Mouse (Mus musculus): ENCODE data around the gene Map3k21. TPM values are rescaled to one million over a fixed set of nuclear protein-coding genes. Genes with fewer than 3 reads are reported as not detected.
A peak's percentile ranks its signal among the peaks of the same experiment; 100 is the strongest.

The Map3k21 gene
- polyA plus RNA-seq, 1 experiment from 2014 or later = 0.11 TPM

DNA sequence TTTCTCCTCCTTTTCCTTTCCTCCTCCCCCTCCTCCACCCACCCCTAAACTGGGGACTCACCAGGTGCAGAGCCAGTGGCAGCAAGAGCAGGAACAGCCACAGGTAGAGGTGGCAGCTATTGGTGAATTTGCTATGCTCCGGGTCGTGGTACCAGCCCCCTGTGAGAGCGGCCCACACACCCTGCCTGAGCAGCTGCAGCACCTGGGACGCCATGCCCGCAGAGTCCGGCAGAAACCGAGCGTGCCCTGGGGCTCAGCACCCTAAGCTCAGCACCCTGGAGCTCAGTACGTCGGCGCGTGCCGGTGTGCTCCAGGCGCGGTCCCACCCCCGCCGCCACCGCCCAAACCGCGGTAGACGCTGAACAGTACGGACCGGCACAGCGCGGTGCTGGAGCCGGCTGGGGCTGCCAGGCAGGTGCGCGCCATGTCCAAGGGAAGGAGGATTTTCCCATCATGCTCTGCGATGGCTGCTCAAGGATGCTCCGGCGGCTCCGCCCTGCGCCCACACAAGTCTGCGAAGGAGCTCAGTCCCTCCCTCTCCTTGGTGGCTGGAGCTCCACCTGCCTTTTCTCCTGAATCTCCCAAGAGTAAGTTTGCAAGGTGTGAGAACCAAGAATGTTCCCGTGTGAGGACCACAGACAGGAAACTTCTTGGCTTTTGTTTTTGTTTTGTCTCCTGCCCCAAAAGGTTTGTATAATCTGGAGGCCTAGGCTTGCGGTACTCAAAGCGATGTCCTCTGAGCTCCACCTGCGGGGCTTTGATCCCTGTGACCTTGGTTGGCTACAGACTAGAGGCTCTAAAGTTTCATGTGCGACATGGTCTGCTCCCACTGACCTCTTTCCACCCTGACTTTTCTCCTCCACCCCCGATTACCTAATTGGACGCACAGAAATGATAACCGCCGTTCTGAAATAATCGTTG lies 12.1 kb upstream of the Map3k21 start, which contains the start of gene Pcnx2:
Gene Pcnx2, minus strand, starts transcription at position 450 of the 921 bp plus-strand sequence.
- Histone ChIP-seq H3K9me3 (no peaks in the 10 kb centered on the region), H3K27me3 (peaks cover 48% of the 10 kb centered on the region), H3K9ac (no peak within 1 kb of the TSS), H3K4me1 (peaks cover 16% of the 10 kb centered on the region), H3K27ac (no peak within 1 kb of the TSS), H3K4me3 (peak within 1 kb of the TSS; percentile 31), H3K4me2 (replicated peaks) (peak within 1 kb of the TSS; percentile 58), H3K36me3 (no peaks in the 10 kb centered on the region)
- no peak for ATAC-seq (ENCODE audit: low FRiP score, low read depth)
- 8% methylated on average over 44 of the region's 44 CpGs for WGBS

GRCm38 (mm10) chr8:125898899-125899298 lies 11.4 kb upstream of the Map3k21 start:
- H3K9me3 ChIP-seq = no peaks in the 10 kb centered on the region
- 3% methylated on average over 6 of the region's 6 CpGs for WGBS
- H3K36me3 ChIP-seq = no peaks in the 10 kb centered on the region
- H3K4me2 ChIP-seq (replicated peaks) = no peak overlapping the region
- no peak overlapping the region for H3K4me3 ChIP-seq
- H3K4me1 ChIP-seq = peaks cover 16% of the 10 kb centered on the region
- H3K9ac ChIP-seq = no peak overlapping the region
- H3K27me3 ChIP-seq = peaks cover 48% of the 10 kb centered on the region
- no peak for ATAC-seq (ENCODE audit: low FRiP score, low read depth)
- H3K27ac ChIP-seq = no peak overlapping the region

DNA sequence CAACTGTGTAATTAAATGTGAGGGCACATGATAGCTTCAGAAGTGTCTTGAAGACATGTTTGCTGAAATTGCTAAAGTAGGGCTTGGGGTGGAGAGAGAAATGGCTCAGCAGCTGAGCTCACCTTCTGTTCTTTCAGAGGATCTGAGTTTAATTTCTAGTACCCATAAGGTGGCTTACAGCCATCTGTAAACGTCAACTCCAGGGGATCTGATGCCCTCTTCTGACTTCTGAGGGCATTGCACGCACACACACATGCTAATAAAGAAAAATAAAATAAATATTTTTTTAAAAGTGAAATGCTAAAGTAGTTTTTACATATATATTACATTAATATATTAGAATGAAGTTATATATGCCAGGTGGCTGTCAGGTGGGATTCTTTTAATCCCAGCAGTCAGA lies 9.1 kb upstream of the Map3k21 start:
- Histone ChIP-seq H3K4me1 (peaks cover 16% of the 10 kb centered on the region), H3K9ac (no peak overlapping the region), H3K36me3 (no peaks in the 10 kb centered on the region), H3K4me2 (replicated peaks) (no peak overlapping the region), H3K9me3 (no peaks in the 10 kb centered on the region), H3K4me3 (no peak overlapping the region), H3K27me3 (peaks cover 34% of the 10 kb centered on the region), H3K27ac (no peak overlapping the region)
- WGBS = 30% methylated on average over 2 of the region's 2 CpGs
- no peak for ATAC-seq (ENCODE audit: low FRiP score, low read depth)

DNA sequence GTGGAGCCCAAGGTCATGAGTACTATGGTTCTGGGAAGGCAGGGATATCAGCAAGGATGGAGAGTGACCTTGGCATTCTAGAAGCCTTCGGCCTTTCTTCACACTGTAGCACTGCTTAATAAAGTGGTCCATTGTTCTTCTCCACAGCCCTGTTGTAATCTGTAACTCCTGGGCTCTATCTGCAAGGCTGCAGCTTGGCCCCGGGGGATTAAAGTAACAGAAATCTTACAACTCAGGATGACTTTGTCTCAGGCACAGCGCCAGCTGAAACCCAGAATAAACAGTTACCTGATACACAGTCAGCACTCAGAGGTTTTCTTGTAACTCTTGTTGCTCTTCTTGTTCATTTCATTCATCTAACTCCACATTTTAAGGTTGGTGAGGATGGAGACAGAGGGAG lies 7.7 kb upstream of the Map3k21 start:
- Histone ChIP-seq H3K27me3 (peaks cover 29% of the 10 kb centered on the region), H3K9ac (no peak overlapping the region), H3K27ac (no peak overlapping the region), H3K9me3 (0 out of 2 replicates have a peak, but pooled peaks cover 3% of the 10 kb centered on the region), H3K4me3 (no peak overlapping the region), H3K36me3 (no peaks in the 10 kb centered on the region), H3K4me1 (peaks cover 16% of the 10 kb centered on the region), H3K4me2 (replicated peaks) (no peak overlapping the region)
- no peak for ATAC-seq (ENCODE audit: low FRiP score, low read depth)
- WGBS = 38% methylated on average over 3 of the region's 3 CpGs

DNA sequence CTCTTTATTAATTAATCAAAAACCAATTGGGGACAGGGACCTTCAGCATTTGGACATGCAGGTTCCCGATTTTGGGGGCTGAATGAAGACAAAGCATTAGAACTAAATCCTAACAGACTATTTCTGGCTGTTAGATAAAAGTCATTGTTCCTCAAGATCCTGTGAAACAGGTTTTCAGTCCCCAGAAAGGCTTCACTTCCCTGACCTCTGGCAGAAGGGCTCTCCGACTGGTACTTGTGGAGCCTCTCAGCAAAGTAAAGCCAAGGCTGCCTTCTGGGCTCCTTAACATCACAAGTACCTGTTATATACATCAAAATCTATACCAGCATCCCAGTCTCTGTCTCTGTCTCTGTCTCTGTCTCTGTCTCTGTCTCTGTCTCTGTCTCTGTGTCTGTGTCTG lies 4.9 kb upstream of the Map3k21 start:
- Histone ChIP-seq H3K27me3 (peaks cover 44% of the 10 kb centered on the region), H3K4me1 (peaks cover 16% of the 10 kb centered on the region), H3K9me3 (0 out of 2 replicates have a peak, but pooled peaks cover 3% of the 10 kb centered on the region), H3K9ac (no peak overlapping the region), H3K27ac (no peak overlapping the region), H3K4me2 (replicated peaks) (no peak overlapping the region), H3K36me3 (no peaks in the 10 kb centered on the region), H3K4me3 (no peak overlapping the region)
- 73% methylated on average over 2 of the region's 2 CpGs for WGBS
- no peak for ATAC-seq (ENCODE audit: low FRiP score, low read depth)

- Histone ChIP-seq H3K27me3 (peaks cover 64% of the 10 kb centered on the region), H3K4me3 (no peak overlapping the region), H3K4me2 (replicated peaks) (no peak overlapping the region), H3K9ac (no peak overlapping the region), H3K27ac (no peak overlapping the region), H3K36me3 (no peaks in the 10 kb centered on the region), H3K9me3 (0 out of 2 replicates have a peak, but pooled peaks cover 3% of the 10 kb centered on the region), H3K4me1 (peaks cover 34% of the 10 kb centered on the region)
- whole genome bisulfite sequencing = 68% methylated on average over 2 of the region's 2 CpGs
- ATAC-seq (ENCODE audit: low FRiP score, low read depth) = no peak
Measured at GRCm38 (mm10) chr8:125907311-125907710, 2.9 kb upstream of the Map3k21 start.

DNA sequence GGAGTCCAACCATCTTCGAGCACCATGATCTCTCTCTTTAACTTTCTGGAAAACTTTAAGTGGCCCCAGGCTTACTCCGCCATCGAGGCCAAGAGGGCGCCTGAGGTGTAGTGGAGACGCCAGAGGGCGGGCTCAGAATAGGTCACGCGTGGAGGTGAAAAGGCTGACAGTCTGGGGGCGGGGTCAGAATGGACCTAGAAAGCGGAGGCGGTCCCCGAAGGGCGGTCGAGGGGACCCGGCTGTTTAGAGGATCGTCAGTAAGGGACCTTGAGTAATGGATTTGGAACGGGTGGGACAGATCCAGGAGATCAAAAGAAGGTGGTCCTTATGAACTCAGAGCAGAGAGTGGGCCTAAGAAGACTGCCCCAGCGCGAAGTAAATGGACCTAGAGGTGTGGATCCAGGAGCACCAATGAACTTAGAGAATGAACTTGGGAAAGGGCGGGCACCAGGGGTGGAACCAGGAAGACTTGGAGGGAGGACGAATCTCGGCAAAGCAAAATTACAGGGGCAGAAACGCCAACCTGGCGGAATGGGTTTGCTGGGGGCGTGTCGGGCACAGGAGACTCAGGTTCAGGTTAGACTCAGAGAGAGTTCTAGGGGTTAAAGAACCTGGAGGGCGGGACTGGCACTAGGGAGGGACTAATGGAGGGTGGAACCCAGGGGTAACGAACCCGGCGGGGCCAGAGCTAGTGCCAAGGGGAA lies 437 bp upstream of the Map3k21 start:
- H3K27me3 ChIP-seq = peaks cover 77% of the 10 kb centered on the region
- H3K36me3 ChIP-seq = no peaks in the 10 kb centered on the region
- ATAC-seq (ENCODE audit: low FRiP score, low read depth) = no peak
- peak overlapping the region; percentile 100 for H3K4me2 ChIP-seq (replicated peaks)
- WGBS = 5% methylated on average over 30 of the region's 30 CpGs
- H3K4me1 ChIP-seq = peaks cover 32% of the 10 kb centered on the region
- H3K4me3 ChIP-seq = peak overlapping the region; percentile 60
- H3K9ac ChIP-seq = peak overlapping the region; percentile 60; the same call in 1 of the 2 replicates
- no peak overlapping the region for H3K27ac ChIP-seq
- H3K9me3 ChIP-seq = 0 out of 2 replicates have a peak, but pooled peaks cover 3% of the 10 kb centered on the region

DNA sequence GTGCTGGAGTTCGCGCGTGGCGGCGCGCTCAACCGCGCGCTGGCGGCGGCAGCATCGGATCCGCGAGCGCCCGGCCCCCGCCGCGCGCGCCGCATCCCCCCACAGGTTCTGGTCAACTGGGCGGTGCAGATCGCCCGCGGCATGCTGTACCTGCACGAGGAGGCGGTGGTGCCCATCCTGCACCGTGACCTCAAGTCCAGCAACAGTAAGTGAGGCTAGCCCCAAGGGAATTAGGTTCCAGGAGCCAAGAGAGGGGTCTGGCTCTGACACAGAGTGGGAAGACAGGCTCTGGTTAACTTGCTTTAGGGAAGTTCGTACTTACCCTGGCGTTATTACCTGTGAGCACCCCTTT lies 955 bp downstream of the Map3k21 start:
- peak overlapping the region; percentile 60 for H3K4me3 ChIP-seq
- H3K9ac ChIP-seq = peak overlapping the region; percentile 60
- WGBS = 3% methylated on average over 30 of the region's 31 CpGs
- H3K27me3 ChIP-seq = peaks cover 83% of the 10 kb centered on the region
- no peak overlapping the region for H3K27ac ChIP-seq
- ATAC-seq (ENCODE audit: low FRiP score, low read depth) = no peak
- H3K9me3 ChIP-seq = 0 out of 2 replicates have a peak, but pooled peaks cover 3% of the 10 kb centered on the region
- H3K4me2 ChIP-seq (replicated peaks) = peak overlapping the region; percentile 100
- H3K36me3 ChIP-seq = no peaks in the 10 kb centered on the region
- peaks cover 32% of the 10 kb centered on the region for H3K4me1 ChIP-seq

GRCm38 (mm10) chr8:125913206-125913605 lies 3.0 kb downstream of the Map3k21 start:
- no peak for ATAC-seq (ENCODE audit: low FRiP score, low read depth)
- Histone ChIP-seq H3K4me1 (peaks cover 32% of the 10 kb centered on the region), H3K4me2 (replicated peaks) (no peak overlapping the region), H3K9ac (no peak overlapping the region), H3K27ac (no peak overlapping the region), H3K27me3 (peaks cover 69% of the 10 kb centered on the region), H3K9me3 (no peaks in the 10 kb centered on the region), H3K36me3 (no peaks in the 10 kb centered on the region), H3K4me3 (no peak overlapping the region)
- WGBS = 79% methylated on average over 4 of the region's 4 CpGs

DNA sequence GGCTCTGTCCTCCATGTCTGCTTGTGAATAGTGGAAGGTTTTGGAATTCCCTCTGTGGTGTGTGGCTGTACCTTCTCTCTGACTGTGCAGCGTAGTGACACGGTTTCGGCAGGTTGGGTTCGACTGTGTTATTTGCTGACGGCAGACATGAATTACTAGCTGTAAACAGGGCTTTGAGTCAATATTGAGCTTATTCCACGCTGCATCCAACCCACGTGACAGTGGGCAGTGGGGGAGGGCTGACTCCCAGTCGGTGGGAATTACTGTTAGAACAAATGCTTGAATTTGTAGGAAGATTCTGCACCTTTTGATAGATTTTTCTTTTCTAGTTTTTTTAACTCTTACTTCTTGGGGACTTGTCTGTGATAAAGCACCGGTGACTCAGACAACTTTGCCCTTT lies 4.1 kb downstream of the Map3k21 start:
- Histone ChIP-seq H3K4me2 (replicated peaks) (no peak overlapping the region), H3K9me3 (no peaks in the 10 kb centered on the region), H3K27ac (no peak overlapping the region), H3K9ac (no peak overlapping the region), H3K36me3 (no peaks in the 10 kb centered on the region), H3K4me1 (peaks cover 34% of the 10 kb centered on the region), H3K27me3 (peaks cover 57% of the 10 kb centered on the region), H3K4me3 (no peak overlapping the region)
- 74% methylated on average over 9 of the region's 9 CpGs for WGBS
- no peak for ATAC-seq (ENCODE audit: low FRiP score, low read depth)

- no peak for ATAC-seq (ENCODE audit: low FRiP score, low read depth)
- no peak overlapping the region for H3K4me3 ChIP-seq
- 61% methylated on average over 10 of the region's 10 CpGs for WGBS
- H3K9me3 ChIP-seq = no peaks in the 10 kb centered on the region
- peaks cover 24% of the 10 kb centered on the region for H3K4me1 ChIP-seq
- H3K9ac ChIP-seq = no peak overlapping the region
- no peaks in the 10 kb centered on the region for H3K36me3 ChIP-seq
- no peak overlapping the region for H3K4me2 ChIP-seq (replicated peaks)
- no peak overlapping the region for H3K27ac ChIP-seq
- peaks cover 31% of the 10 kb centered on the region for H3K27me3 ChIP-seq
Measured at GRCm38 (mm10) chr8:125917013-125917412, 6.8 kb downstream of the Map3k21 start.

DNA sequence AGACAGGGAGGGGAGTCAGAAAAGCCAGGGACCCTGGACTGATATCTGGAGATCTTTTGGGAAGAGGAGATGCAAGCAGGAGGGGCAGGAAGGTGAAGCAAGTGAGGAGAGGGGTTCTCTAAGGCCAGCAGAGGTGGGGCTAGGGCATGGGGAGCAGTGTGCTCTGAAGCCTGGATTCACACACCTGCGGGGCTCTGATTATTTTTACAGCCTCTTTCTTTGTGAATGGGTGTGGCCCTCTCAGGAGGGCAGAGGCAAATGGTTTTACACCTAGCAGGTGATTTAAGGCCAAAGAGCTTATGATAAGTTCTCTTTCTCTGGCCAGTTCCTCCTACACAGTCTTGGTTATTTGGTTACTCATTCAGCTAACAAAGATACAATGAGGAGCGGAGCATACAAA lies 8.5 kb downstream of the Map3k21 start:
- no peak overlapping the region for H3K4me2 ChIP-seq (replicated peaks)

More for the DNA sequence above, 8.5 kb downstream of the Map3k21 start:
- Histone ChIP-seq H3K4me1 (peaks cover 18% of the 10 kb centered on the region), H3K27ac (no peak overlapping the region), H3K4me3 (no peak overlapping the region), H3K9me3 (no peaks in the 10 kb centered on the region), H3K27me3 (peaks cover 14% of the 10 kb centered on the region), H3K9ac (no peak overlapping the region), H3K36me3 (no peaks in the 10 kb centered on the region)
- ATAC-seq (ENCODE audit: low FRiP score, low read depth) = no peak
- WGBS = 70% methylated on average over 2 of the region's 2 CpGs
